Mouse (Mus musculus) lung, postnatal 10 days (tissue): Measurements from ENCODE around the gene Hoxb4.

Experiments used
- DNase-seq: peaks from one replicate; pipeline ENCODE4 v3.0.0; 2021

Hoxb4 gene

GRCm38 (mm10) chr11:96300354-96301063 is 17.6 kb upstream of the Hoxb4 start:
- peak; percentile 58 for DNase-seq

GRCm38 (mm10) chr11:96301064-96301431 is 17.0 kb upstream of the Hoxb4 start:
- DNase-seq, result no peak

GRCm38 (mm10) chr11:96301837-96302236 is 16.2 kb upstream of the Hoxb4 start:
- peak; percentile 82 for DNase-seq

GRCm38 (mm10) chr11:96302381-96303150 is 15.5 kb upstream of the Hoxb4 start:
- DNase-seq, result no peak

- peak; percentile 94 for DNase-seq
Measured at GRCm38 (mm10) chr11:96303151-96304099, 14.6 kb upstream of the Hoxb4 start, which contains the start of gene Hoxb5. Hoxb5 (plus strand) TSS chr11:96303336.

GRCm38 (mm10) chr11:96304381-96305195 is 13.5 kb upstream of the Hoxb4 start:
- DNase-seq, result no peak

- no peak for DNase-seq
Measured at GRCm38 (mm10) chr11:96305505-96306182, 12.4 kb upstream of the Hoxb4 start.

GRCm38 (mm10) chr11:96306183-96306907 is 11.7 kb upstream of the Hoxb4 start:
- DNase-seq, result no peak

GRCm38 (mm10) chr11:96306908-96307269 is 11.2 kb upstream of the Hoxb4 start:
- no peak for DNase-seq

GRCm38 (mm10) chr11:96308763-96309162 is 9.3 kb upstream of the Hoxb4 start:
- no peak for DNase-seq

GRCm38 (mm10) chr11:96309288-96309687 is 8.8 kb upstream of the Hoxb4 start:
- peak; percentile 80 for DNase-seq

- DNase-seq, result no peak
Measured at GRCm38 (mm10) chr11:96310183-96310938, 7.7 kb upstream of the Hoxb4 start.

GRCm38 (mm10) chr11:96311097-96311496 is 7.0 kb upstream of the Hoxb4 start:
- DNase-seq, result no peak

- DNase-seq, result peak; percentile 90
Measured at GRCm38 (mm10) chr11:96311520-96312417, 6.3 kb upstream of the Hoxb4 start.

- DNase-seq, result no peak
Measured at GRCm38 (mm10) chr11:96313134-96313533, 4.9 kb upstream of the Hoxb4 start.

- no peak for DNase-seq
Measured at GRCm38 (mm10) chr11:96313806-96314428, 4.2 kb upstream of the Hoxb4 start.

GRCm38 (mm10) chr11:96314671-96315343 is 3.3 kb upstream of the Hoxb4 start:
- DNase-seq, result peak; percentile 76

- DNase-seq, result no peak
Measured at GRCm38 (mm10) chr11:96315344-96315681, 2.8 kb upstream of the Hoxb4 start.
